Mouse (Mus musculus): ENCODE measurements around the gene Tmem60. TPM values are rescaled to one million over a fixed set of nuclear protein-coding genes. Genes with fewer than 3 reads are reported as not detected.

Gene Tmem60
- polyA plus RNA-seq, 1 experiment from 2014 or later, result 59.5 TPM

Other genes with a start within 250 kb of the Tmem60 start
- gene Phtf2, start 67 bp upstream of the Tmem60 start, polyA plus RNA-seq (2015; fragmentation: Nextera tagmentation; extraction: Ambion mirVana), result 21.1 and 24.4 TPM in 2 replicates
- gene Rsbn1l, start 74.2 kb downstream of the Tmem60 start, polyA plus RNA-seq (2015; fragmentation: Nextera tagmentation; extraction: Ambion mirVana), result 5.5 and 5.9 TPM in 2 replicates
- gene Ptpn12, start 173.7 kb downstream of the Tmem60 start, polyA plus RNA-seq (2015; fragmentation: Nextera tagmentation; extraction: Ambion mirVana), result 28.4 and 29.2 TPM in 2 replicates

Data from forebrain, embryonic 15.5 days (tissue).